Mouse (Mus musculus) hindbrain, embryonic 14.5 days (tissue): ENCODE results near the gene H2al1i. TPM values are rescaled to one million over a fixed set of nuclear protein-coding genes. Genes with fewer than 3 reads are reported as not detected.
"Not testable (repeated sequence)": the region's sequence is repeated elsewhere in the genome, so short reads cannot be mapped to it uniquely, and the experiment has no call there.

Source experiments
- ATAC-seq: fragments of 200-750 bp; cut with Nextera tagmentation; 2 replicates; pipeline ENCODE4 v1.8.0; 2017; ENCODE audit warnings: moderate number of reproducible peaks, mild to moderate bottlenecking, moderate TSS enrichment, moderate library complexity; ENCODE audit not compliant: low FRiP score
- DNase-seq: peaks from one replicate; pipeline ENCODE4 v3.0.0-alpha.2; 2015; ENCODE audit warnings: low spot score
- H3K27ac ChIP-seq: fragments of 300-500 bp; sonication (generic); 2 replicates; pipeline ENCODE4 v1.5.1; 2014; ENCODE audit warnings: mild to moderate bottlenecking, moderate library complexity
- H3K27me3 ChIP-seq: fragments of 300-500 bp; sonication (generic); 2 replicates; pipeline ENCODE4 v1.6.1; 2014; ENCODE audit warnings: mild to moderate bottlenecking, low read length, mixed read lengths; ENCODE audit not compliant: control insufficient read depth, insufficient read depth
- H3K36me3 ChIP-seq: fragments of 300-500 bp; sonication (generic); replicated peaks from 2 replicates; pipeline ENCODE4 v1.6.1; 2014; ENCODE audit not compliant: control insufficient read depth, insufficient read depth
- H3K4me1 ChIP-seq: fragments of 300-500 bp; sonication (generic); replicated peaks from 2 replicates; pipeline ENCODE4 v1.6.1; 2014; ENCODE audit warnings: antibody characterized with exemption, low read length, mixed read lengths; ENCODE audit not compliant: control insufficient read depth, insufficient read depth
- H3K4me2 ChIP-seq: fragments of 300-500 bp; sonication (generic); replicated peaks from 2 replicates; pipeline ENCODE4 v1.6.1; 2014; ENCODE audit warnings: mild to moderate bottlenecking, moderate library complexity
- H3K4me3 ChIP-seq: fragments of 300-500 bp; sonication (generic); replicated peaks from 2 replicates; pipeline ENCODE4 v1.5.1; 2014; ENCODE audit warnings: mild to moderate bottlenecking, low read length
- H3K9ac ChIP-seq: fragments of 300-500 bp; sonication (generic); 2 replicates; pipeline ENCODE4 v1.6.1; 2014
- H3K9me3 ChIP-seq: fragments of 300-500 bp; sonication (generic); 2 replicates; pipeline ENCODE4 v1.6.1; 2016; ENCODE audit warnings: low read length; ENCODE audit not compliant: control insufficient read depth
- WGBS: fragments of 180-500 bp; shearing (Covaris S2); extraction: QIAGEN DNeasy Blood & Tissue Kit; methylation state at CpG from one replicate; pipeline ENCODE4 v1.1.7; 2014; 5-methylcytosine and 5-hydroxymethylcytosine counted together
- polyA plus RNA-seq: library from polyadenylated mRNA; unstranded; fragments of >200 nt; fragmentation: Nextera tagmentation; extraction: Ambion mirVana; gene quantifications from 2 replicates; pipeline ENCODE4 v1.2.1, GENCODE M21; 2014

Gene H2al1i
- polyA plus RNA-seq, 1 experiment from 2014 or later, result not detected

- H3K4me3 ChIP-seq, DNase-seq, ATAC-seq, H3K9ac ChIP-seq, H3K4me2 ChIP-seq, H3K27ac ChIP-seq, H3K9me3 ChIP-seq, H3K4me1 ChIP-seq, H3K27me3 ChIP-seq, H3K36me3 ChIP-seq: not testable (repeated sequence)
- no CpG with 5 or more reads among the region's 3 CpGs for WGBS
These were observed 12.8 kb upstream of the H2al1i start, which contains the start of gene H2al1e for GRCm38 (mm10) chrX:11311634-11312033. H2al1e (plus strand) TSS chrX:11311934.

- not testable (repeated sequence) for H3K4me2 ChIP-seq, H3K4me1 ChIP-seq, H3K27me3 ChIP-seq, H3K36me3 ChIP-seq, H3K27ac ChIP-seq, H3K4me3 ChIP-seq, H3K9ac ChIP-seq, ATAC-seq, DNase-seq, H3K9me3 ChIP-seq
- WGBS, result no CpG with 5 or more reads among the region's 6 CpGs
These were observed 9.6 kb upstream of the H2al1i start, which contains the start of gene H2al1f for GRCm38 (mm10) chrX:11314858-11315257. H2al1f (plus strand) TSS chrX:11315158.

GRCm38 (mm10) chrX:11317956-11318355 is 6.5 kb upstream of the H2al1i start, which contains the start of gene H2al1g:
H2al1g (plus strand) TSS chrX:11318256.
- WGBS, result no CpG with 5 or more reads among the region's 3 CpGs
- not testable (repeated sequence) for H3K36me3 ChIP-seq, H3K27ac ChIP-seq, H3K4me2 ChIP-seq, H3K4me3 ChIP-seq, H3K9me3 ChIP-seq, H3K9ac ChIP-seq, DNase-seq, ATAC-seq, H3K4me1 ChIP-seq, H3K27me3 ChIP-seq

DNA sequence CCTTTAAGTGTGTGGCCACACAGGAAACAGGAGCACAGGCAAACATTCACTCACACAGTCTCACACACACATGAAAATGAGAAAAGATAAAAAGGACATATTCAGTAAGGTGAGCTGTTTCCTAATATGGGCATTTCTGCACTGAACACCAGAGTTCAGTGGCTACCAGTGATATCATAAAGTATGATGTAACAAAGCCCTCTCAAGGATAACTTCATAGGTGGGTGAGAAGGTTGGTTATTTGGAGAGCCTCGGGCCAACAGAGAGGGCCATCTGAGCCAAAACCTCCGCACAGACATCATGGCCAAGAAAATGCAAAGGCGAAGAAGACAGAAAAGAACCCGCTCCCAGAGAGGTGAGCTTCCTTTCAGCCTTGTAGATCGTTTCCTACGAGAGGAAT is 3.3 kb upstream of the H2al1i start, which contains the start of gene H2al1h:
H2al1h (plus strand) TSS at position 301 of the 400 bp plus-strand sequence.
- H3K9me3 ChIP-seq, H3K9ac ChIP-seq, H3K4me2 ChIP-seq, H3K4me3 ChIP-seq, H3K27ac ChIP-seq, H3K27me3 ChIP-seq, H3K36me3 ChIP-seq, H3K4me1 ChIP-seq, DNase-seq, ATAC-seq: not testable (repeated sequence)
- no CpG with 5 or more reads among the region's 6 CpGs for WGBS

DNA sequence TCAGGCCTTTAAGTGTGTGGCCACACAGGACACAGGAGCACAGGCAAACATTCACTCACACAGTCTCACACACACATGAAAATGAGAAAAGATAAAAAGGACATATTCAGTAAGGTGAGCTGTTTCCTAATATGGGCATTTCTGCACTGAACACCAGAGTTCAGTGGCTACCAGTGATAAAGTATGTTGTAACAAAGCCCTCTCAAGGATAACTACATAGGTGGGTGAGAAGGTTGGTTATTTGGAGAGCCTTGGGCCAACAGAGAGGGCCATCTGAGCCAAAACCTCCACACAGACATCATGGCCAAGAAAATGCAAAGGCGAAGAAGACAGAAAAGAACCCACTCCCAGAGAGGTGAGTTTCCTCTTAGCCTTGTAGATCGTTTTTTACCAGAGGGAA is 3.1 kb downstream of the H2al1i start, which contains the start of gene H2al1j:
H2al1j (plus strand) TSS at position 301 of the 400 bp plus-strand sequence.
- H3K9ac ChIP-seq, H3K4me2 ChIP-seq, H3K4me3 ChIP-seq, H3K4me1 ChIP-seq, H3K27me3 ChIP-seq, H3K27ac ChIP-seq, H3K36me3 ChIP-seq, DNase-seq, H3K9me3 ChIP-seq, ATAC-seq: not testable (repeated sequence)
- 97% methylated on average over 2 of the region's 2 CpGs for WGBS

DNA sequence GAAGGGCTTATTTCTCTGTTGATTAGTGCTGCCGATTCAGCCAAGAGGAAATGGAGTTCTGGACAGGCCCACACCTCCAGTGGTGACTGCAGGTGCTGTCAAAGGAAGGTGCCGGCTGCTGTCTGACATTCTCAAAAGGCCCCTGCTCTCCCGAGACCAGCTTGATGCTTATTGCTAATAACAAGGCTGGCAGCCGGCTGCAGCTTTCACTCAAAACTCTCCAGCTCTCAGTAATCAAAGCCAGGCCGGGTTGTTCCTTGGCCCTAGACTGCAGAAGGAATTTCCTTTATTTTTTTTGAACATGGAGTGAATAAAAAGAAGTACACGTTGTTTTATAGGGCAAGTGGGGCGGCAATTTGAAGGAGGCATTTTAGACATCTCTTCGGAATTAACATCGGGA is 21.3 kb downstream of the H2al1i start:
- ATAC-seq, result no peak
- no peak overlapping the region for H3K9ac ChIP-seq
- no peak for DNase-seq
- H3K4me3 ChIP-seq, result no peak overlapping the region
- no peaks in the 10 kb centered on the region for H3K9me3 ChIP-seq
- no peak overlapping the region for H3K27ac ChIP-seq
- 0 out of 2 replicates have a peak, but pooled peaks cover 3% of the 10 kb centered on the region for H3K4me1 ChIP-seq
- no peak overlapping the region for H3K4me2 ChIP-seq
- 60% methylated on average over 9 of the region's 9 CpGs for WGBS
- H3K36me3 ChIP-seq, result no peaks in the 10 kb centered on the region
- no peaks in the 10 kb centered on the region for H3K27me3 ChIP-seq

- Histone ChIP-seq H3K27me3 (no peaks in the 10 kb centered on the region), H3K27ac (no peak overlapping the region), H3K9ac (no peak overlapping the region), H3K36me3 (no peaks in the 10 kb centered on the region), H3K4me3 (no peak overlapping the region), H3K9me3 (no peaks in the 10 kb centered on the region), H3K4me1 (0 out of 2 replicates have a peak, but pooled peaks cover 3% of the 10 kb centered on the region), H3K4me2 (no peak overlapping the region)
- DNase-seq (no peak), ATAC-seq (no peak)
- 87% methylated on average over 3 of the region's 3 CpGs for WGBS
These were observed 22.3 kb downstream of the H2al1i start for GRCm38 (mm10) chrX:11346756-11347155.

DNA sequence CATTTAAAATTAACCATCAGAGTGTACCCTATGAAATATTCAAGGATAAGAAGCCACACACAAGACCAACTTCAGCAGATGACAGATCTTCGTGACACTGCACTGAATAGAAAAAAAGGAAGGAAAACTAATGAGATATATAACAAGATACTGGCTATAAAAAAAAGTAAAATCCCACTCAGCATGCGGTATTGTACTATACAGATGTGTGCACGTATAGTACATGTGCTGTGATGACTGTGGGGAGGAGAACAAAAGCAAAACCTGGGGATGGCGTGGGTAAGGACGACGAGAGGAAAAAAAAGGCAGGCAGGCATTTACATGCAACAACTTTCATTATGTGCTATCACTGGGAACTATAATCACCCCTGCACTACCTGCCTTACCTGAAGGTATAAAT is 36.4 kb downstream of the H2al1i start:
- H3K4me2 ChIP-seq, result no peak overlapping the region
- peaks cover 5% of the 10 kb centered on the region; the same call in 1 of the 2 replicates for H3K4me1 ChIP-seq
- H3K36me3 ChIP-seq, result no peaks in the 10 kb centered on the region
- ATAC-seq, result no peak
- WGBS, result 81% methylated on average over 6 of the region's 6 CpGs
- H3K9me3 ChIP-seq, result no peaks in the 10 kb centered on the region
- no peak overlapping the region for H3K4me3 ChIP-seq
- H3K27me3 ChIP-seq, result 0 out of 2 replicates have a peak, but pooled peaks cover 6% of the 10 kb centered on the region
- H3K9ac ChIP-seq, result no peak overlapping the region
- H3K27ac ChIP-seq, result no peak overlapping the region
- no peak for DNase-seq

- H3K4me2 ChIP-seq, result no peak overlapping the region
- H3K4me1 ChIP-seq, result peaks cover 5% of the 10 kb centered on the region; the same call in 1 of the 2 replicates
- 93% methylated on average over 2 of the region's 2 CpGs for WGBS
- H3K27ac ChIP-seq, result no peak overlapping the region
- DNase-seq (no peak), ATAC-seq (no peak)
- H3K4me3 ChIP-seq, result no peak overlapping the region
- no peaks in the 10 kb centered on the region for H3K9me3 ChIP-seq
- 0 out of 2 replicates have a peak, but pooled peaks cover 6% of the 10 kb centered on the region for H3K27me3 ChIP-seq
- H3K9ac ChIP-seq, result no peak overlapping the region
- no peaks in the 10 kb centered on the region for H3K36me3 ChIP-seq
These were observed 36.8 kb downstream of the H2al1i start for GRCm38 (mm10) chrX:11361261-11361660.
